Mouse (Mus musculus): ENCODE data around the gene Acads. TPM values are rescaled to one million over a fixed set of nuclear protein-coding genes. Genes with fewer than 3 reads are reported as not detected.
A peak's percentile ranks its signal among the peaks of the same experiment; 100 is the strongest.
"Not testable (repeated sequence)": the region's sequence is repeated elsewhere in the genome, so short reads cannot be mapped to it uniquely, and the experiment has no call there.

Gene Acads
- total RNA-seq, 2 experiments from 2014 or later: 68.8 to 71.7 TPM

- no peak for DNase-seq
- intact Hi-C loops (cut with DNase I): no loop called here
Observed at GRCm38 (mm10) chr5:115151457-115151856, 32.3 kb upstream of the Acads start.

- DNase-seq: no peak
- intact Hi-C loops (cut with DNase I): no loop called here
Observed at GRCm38 (mm10) chr5:115150991-115151390, 31.8 kb upstream of the Acads start.

GRCm38 (mm10) chr5:115149675-115150459, 30.7 kb upstream of the Acads start:
- intact Hi-C loops (cut with DNase I): no loop called here
- no peak for DNase-seq

DNA sequence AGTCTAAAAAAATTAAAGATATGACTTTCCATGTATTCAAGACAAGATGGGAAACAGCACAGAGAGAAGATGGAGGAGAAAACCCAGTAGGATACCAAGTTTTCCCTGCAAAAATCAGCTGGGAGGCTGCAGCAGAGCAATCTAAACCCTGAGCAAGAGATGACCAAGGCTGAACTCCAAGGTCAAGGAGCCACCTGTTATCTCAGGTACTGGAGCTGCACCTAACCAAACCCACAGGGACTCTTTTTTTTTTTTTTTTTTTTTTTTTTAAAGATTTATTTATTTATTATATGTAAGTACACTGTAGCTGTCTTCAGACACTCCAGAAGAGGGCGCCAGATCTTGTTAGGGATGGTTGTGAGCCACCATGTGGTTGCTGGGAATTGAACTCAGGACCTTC, 29.7 kb upstream of the Acads start:
- intact Hi-C loops (cut with DNase I); DNase-seq: not testable (repeated sequence)

DNA sequence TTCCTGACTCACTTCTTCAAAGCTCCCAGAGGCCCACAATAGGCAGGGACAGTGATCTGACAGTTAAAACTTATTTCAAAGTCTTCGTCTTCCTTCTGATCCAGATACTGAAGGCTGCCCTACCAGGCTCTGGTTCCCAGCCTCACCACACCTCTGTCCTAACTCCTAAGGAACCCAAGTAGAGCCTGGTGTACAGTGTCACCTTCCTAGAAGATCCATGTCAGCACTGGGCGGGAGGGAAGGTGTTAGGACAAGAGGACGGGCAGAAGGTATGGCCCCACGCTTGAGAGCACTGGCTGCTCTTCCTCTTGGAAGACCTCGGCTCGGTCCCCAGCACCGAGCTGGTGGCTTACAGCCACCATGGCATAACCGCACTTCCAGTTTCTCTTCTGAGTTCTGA, 29.2 kb upstream of the Acads start:
- DNase-seq: no peak

GRCm38 (mm10) chr5:115147388-115147787, 28.2 kb upstream of the Acads start:
- no peak for DNase-seq
- intact Hi-C loops (cut with DNase I): no loop called here

More for the DNA sequence above, 29.2 kb upstream of the Acads start:
- intact Hi-C loops (cut with DNase I): no loop called here

GRCm38 (mm10) chr5:115146747-115147130, 27.6 kb upstream of the Acads start:
- intact Hi-C loops (cut with DNase I): no loop called here
- DNase-seq: no peak

DNA sequence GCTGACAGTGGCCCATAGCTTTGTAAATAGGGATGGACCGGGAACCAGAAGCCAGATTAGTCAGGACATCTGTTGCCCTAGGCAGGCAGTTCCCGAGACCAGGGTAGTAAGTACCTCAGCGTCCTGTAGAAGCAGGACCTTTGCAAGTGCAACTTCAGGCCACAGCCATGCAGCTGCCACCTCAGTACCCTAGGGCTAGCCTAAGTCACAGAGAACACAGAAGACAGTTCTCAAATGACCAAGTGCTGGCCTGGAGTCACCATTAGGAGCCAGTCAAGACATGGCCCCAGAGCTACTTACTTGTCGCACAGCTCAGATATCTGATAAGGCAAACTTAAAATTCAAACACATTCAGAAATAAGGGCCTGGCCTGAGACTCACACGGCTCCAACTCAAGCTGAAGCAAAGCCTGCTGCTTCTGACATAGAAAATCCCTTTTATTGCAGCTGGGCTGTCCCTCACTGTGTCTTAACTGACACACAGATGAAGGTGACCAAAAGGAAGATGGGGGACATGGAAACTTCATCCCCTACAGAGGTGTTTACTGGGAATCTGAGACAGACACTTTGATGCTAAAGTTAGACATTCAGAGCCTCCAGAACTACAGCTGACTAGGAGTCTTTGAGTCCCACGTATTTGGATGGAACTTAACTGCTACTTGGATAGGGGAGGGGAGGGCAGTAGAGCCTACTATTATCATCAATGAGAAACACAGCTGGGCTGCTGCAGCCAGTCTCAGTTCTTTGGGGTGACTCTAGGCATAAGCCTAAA, 27.0 kb upstream of the Acads start:
- intact Hi-C loops (cut with DNase I): no loop called here
- DNase-seq: no peak

DNA sequence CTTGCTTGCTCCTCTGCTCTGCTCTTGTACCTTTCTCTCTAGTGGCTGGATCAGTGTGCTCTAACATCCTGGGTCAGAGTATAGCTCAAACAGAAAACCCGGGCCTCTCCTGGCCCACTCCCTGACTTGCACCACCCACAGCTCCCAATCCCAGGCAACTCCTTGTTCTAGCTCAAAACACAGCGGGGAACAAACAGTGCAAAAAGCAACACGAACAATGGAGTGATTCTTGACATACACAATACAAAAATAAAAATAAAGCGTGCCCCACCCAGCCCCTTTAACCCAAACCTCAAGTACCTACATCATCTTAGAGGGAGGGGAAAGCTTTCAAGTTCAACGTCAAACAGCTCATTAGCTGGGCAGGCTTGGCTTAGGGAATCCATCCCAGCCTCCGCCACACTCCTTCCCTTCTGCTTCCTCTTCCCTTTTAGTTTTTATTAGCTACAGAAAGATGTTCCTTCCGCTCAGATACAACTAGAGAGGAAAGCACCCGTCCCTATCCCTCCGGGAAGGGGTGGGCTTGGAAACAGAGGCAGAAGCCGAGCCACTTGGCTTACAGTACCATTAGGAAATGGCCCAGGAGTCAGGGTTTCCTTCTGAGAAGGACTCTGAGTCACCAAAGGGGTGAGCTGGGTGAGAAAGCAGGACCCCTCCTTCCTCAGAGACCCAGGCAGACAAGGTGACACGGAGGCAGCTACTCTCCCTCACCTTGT, 26.3 kb upstream of the Acads start:
- intact Hi-C loops (cut with DNase I): no loop called here
- peak in 1 of 2 experiments; percentile 11 for DNase-seq

DNA sequence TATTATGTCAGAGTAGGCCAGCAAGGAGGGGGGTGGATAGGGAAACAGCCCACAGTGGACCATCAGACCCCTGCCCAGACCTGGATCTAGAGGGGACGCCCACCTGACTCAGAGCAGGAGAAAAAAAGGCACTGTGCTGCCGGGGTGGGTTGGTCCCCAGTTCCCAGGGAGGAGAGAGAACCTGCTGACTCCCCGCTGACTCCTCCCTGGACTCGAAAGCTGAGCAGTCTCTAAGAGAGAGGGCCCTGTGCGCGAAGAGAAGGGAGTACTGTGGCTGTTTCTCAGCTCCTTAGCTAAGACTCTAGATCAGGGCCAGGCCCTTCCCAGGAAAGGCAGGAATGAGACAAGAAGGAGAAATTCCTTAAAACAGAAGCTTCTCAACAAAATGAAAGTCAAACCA, 25.3 kb upstream of the Acads start:
- peak in 1 of 2 experiments; percentile 3 for DNase-seq
- intact Hi-C loops (cut with DNase I): no loop called here

DNA sequence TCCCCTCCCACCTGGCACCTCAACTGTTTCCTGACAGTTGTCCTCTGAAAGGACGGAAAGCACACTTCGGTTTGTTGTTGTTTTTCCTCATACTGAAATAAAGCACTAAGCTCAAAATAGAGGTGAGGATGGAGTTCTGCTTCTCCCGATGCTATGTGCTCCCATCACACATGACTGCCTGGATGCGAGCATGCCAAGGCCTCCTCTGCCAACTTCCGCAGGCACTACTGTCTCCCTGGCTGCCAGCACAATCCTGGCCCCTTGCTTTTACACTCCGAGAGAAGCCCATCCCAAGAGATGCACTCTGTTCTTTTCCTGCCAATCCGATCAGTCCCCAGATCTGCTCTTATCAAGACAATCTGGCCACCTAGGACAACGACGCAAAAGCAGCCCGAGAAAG, 24.4 kb upstream of the Acads start:
- peak in 1 of 2 experiments; percentile 15 for DNase-seq

GRCm38 (mm10) chr5:115142166-115142697, 23.1 kb upstream of the Acads start:
- intact Hi-C loops (cut with DNase I): no loop called here
- DNase-seq: no peak

More for the DNA sequence above, 24.4 kb upstream of the Acads start:
- intact Hi-C loops (cut with DNase I): no loop called here

GRCm38 (mm10) chr5:115140726-115141125, 21.6 kb upstream of the Acads start:
- peak in 1 of 2 experiments; percentile 6 for DNase-seq
- intact Hi-C loops (cut with DNase I): no loop called here

DNA sequence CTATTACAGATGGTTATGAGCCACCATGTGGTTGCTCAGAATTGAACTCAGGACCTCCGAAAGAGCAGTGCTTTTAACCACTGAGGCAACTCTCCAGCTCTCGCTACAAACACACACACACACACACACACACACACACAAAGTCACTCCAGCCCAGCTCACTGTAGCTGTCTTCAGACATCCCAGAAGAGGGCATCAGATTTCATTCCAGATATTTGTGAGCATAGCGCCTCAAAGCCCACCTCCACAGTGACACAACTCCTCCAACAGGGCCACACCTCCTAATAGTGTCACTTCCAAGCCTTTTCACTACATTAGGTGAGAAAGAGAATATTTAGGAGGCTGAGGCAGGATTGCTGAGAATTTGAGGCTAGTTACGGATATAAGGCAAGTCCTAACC, 20.0 kb upstream of the Acads start:
- no peak for DNase-seq
- intact Hi-C loops (cut with DNase I): no loop called here

DNA sequence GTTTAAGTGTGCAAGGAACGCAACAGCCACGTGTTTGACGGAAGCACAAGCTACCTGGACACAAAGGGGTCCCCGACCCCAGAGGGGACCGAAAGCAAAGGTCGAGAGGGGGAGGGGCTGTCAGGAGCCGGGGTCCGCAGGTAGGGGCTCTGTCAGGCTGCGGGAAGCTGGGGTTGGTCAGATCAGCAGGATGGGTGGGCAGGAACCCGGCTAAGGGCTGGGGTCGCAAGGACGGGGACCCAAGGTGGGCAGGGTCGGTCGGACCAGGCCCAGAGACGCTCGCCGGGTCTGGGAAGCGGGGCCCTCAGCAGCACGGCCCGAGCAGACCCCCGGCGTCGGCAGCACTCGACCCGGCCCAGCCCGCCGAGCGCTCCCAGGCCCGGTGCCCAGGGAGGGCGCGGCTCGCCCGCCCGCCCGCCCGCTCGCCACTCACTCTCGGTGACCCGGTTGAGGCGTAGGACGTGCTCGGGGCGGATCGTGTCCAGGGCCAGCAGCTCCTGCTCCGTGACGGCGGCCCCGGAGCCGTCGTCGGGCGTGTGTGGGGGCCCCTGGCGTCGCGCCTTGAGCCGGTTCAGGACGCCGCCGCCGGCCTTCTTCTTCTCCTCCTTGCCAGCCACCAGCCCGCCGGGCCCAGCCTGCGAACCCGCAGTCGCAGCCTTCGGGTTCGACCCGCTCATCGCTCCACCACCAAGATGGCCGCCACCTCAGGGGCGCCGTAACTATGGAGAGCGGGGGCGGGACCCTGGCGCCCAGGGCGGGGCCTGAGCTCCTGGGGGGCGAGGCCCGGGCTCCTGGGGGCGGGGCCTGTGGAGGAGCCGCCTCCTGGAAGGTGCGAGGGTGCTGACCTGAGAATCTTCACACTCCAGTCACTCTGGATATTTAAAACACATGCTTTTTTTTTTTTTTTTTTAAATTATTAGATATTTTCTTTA, 15.4 kb upstream of the Acads start, which contains the start of gene Unc119b:
TSS of gene Unc119b (minus strand) at position 742 of the 932 bp plus-strand sequence.
- DNase-seq: peak; percentile 84 to 88
- intact Hi-C loops (cut with DNase I): no loop called here

GRCm38 (mm10) chr5:115133358-115134066, 14.4 kb upstream of the Acads start:
- DNase-seq: no peak
- intact Hi-C loops (cut with DNase I): no loop called here

DNA sequence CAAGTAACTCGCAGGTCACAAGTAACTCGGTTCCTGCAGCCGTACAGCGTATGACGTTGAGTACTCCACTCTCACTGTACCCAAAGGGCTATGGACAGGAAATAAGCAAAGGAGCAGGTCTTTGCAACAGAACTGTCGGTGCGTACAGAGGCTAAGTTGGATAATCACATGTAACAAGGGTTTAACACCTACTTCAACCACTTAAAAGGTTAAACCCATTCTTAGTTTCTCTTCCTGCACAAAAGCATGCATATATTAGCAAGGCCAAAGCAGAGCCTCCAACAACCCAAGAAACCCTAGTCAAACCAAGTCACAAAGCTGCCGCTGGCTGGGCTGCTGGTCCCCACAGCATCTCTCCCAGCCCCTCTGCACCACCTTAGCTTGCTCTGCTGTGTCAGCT, 13.3 kb upstream of the Acads start:
- DNase-seq: no peak
- intact Hi-C loops (cut with DNase I): no loop called here

- intact Hi-C loops (cut with DNase I): loop anchor here (5.0 kb wide), 1 partner anchor 108 kb away; the partner anchor contains the start of gene Pop5
- DNase-seq: no peak
Observed at GRCm38 (mm10) chr5:115129328-115129727, 10.2 kb upstream of the Acads start.

Data from gastrocnemius, postnatal 36 days (tissue).